Mouse (Mus musculus) ovary, postnatal 10 days (tissue): ENCODE results near the gene Malsu1.
A peak's percentile ranks its signal among the peaks of the same experiment; 100 is the strongest.

Source experiments
- DNase-seq: peaks from one replicate; pipeline ENCODE4 v3.0.0; 2022; ENCODE audit warnings: low spot score

Malsu1 gene

DNA sequence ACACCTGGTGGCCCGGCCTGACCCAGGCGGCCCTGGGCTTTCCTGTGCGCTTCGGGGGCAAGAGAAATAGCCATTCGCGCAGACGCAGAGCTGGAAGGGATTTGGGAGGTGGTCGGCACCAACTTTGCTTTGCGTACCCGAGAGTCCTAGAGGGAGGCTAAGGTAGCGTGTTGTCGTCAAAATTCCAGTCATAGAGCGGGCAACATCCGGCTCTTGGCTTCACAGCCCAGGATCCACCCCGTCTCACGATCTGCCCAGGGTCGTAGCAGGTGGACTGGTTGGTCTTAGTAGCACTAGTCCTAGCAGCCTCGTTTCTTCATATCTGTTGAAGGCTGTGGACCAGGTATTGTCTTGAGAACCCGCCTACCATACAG lies 509 bp downstream of the Malsu1 start:
- DNase-seq: no peak

DNA sequence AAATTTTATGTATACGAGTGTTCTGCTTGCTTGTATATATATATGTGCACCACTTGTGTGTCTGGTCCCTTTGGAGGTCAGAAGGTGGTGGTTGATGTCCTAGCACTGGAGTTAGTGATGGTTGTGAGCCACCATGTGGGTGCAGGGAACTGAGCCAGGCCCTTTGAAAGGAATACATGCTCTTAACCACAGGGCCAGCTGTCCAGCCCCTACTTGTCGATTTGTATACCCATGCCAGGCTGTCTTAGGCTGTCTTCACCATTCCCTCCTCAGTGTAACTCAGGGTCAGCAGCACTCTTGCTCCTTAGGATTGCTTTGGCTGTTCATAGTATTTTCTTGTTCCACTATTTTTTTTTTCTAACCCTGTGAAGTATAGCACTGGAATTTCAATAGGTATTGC lies 4.3 kb downstream of the Malsu1 start:
- DNase-seq: no peak

DNA sequence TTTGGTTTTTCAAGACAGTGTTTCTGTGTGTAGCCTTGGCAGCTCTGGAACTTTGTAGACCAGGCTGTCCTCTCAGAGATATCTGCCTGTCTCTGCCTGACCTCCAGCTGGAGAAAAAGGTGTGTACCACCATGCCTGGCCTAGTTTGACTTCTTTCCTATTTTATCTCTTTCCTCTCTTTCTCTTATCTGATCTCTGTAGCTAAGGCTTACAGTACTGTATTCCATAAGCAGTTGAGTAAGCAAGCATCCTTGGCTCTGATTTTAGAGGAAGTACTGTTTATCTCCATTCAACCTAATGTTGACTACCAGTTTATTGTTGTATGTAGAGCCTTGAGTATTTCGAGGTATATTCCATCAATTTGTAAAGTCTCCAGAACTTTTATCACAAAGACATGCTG lies 5.7 kb downstream of the Malsu1 start:
- DNase-seq: no peak

DNA sequence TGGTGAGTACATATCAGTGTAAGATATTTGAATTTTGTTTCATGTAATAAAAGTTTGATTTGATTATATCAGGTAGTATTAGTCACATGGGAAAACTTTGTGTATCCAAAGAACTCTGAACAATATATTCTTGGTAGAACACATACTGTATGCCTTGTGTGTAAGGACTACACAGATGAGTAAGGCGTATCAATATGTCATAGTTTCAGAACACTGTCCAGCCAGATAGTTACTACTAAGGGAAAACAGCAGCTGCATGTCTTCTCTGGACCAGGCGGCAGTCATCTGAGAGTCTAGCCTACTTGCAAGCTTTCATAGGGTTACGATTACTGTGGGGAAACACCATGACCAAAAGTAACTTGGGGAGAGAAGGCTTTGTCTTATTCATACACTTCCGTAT lies 9.4 kb downstream of the Malsu1 start:
- DNase-seq: no peak

DNA sequence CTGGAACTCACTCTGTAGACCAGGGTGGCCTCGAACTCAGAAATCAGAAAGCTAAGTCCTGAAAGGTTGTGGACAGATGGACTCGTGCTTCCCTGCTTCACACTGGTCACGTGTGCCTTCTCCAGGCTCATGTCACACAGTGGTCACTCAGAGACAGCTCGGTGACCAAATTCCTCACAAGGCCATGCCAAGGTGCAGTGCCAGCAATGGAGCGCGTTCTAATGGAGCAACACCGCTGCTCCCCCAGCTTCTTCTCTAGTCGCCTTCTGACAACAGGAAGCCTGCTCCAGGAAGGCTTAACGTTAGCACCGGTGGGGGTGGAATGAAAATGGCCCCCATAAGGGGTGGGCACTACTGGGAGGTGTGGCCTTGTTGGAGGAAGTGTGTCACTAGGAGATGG lies 21.4 kb downstream of the Malsu1 start:
- no peak for DNase-seq

DNA sequence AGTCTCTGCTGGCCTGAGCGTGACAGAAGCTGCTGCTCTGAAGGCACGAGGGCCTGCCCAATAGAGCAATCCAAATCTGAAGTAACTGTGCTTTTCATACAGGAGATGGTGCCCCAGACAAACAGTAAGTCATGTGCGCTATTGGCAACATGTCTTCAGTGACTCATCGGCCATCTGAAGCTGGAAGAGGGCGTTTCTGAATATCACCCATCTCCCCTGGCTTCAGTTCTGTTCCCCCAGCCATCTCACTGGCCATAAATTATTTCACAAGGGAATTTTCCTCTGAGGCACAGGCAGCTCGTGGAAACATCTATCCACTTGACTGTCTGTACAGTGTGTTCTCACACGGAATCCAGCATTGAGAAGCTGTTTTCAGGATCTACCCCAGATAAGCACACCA lies 22.8 kb downstream of the Malsu1 start:
- no peak for DNase-seq

DNA sequence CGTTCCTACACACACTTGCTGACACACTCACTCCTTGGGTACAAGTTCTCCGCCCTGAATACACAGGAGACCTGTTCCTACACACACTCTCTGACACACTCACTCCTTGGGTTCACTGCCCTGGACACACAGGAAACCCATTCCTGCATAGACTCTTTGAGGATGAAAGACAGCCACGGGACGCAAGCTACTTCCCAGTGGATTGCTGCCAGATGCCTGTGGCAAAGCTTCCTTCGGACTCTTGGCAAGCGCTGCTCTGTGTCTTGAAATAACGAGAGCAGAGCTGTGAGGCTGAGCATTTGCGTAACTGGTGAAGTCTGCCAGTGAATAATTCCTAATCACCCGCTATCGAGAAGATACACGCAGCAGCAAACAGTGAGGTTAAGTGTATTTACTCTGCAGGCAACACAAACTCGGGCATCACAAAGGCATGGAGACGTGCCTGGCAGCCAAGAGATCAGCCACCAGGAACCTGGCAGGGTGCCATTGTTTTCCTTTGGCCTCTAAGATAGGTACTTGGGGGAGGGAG lies 23.4 kb downstream of the Malsu1 start:
- peak; percentile 60 for DNase-seq

DNA sequence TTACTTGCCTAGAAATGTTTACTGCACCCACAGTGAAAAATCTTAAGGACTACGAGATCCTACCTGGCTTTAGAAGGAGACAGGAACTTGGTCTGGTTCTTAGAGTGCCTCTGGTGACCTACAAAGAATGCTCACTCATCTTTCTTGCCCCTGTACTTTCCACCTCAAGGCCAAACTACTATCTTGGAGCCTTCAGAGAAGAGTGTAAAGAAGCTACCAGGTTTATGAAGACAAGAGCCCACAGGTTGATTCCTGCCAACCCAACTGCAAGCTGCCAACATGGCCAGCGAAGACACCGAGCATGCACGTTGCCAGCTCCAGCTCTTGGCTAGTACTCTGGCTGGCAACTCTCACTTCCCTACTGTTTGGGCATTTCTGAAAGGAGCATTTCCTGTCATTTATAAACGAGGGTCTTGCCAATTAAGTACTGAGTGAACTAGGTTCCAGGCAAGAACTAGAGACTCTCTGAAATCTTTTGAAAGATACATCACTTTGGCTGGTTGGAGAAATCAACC lies 24.1 kb downstream of the Malsu1 start:
- DNase-seq: no peak

DNA sequence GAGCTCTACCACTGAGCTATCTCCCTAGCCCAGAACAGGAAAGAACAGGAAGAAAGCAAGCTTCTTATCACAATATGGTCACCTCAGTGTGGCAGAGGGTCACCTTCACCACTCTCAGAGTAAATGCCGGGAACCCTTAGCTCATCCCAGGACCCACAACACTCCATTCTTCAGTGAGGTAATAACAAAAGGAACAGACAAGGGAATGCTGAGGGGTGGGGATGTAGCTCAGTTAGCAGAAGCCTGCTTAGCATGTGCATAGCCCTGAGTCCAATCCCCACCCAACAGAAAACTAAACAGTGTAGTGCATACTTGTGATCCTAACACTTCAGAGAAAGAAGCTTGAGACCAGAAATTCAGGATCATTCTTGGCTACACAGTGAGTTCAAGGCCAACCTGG lies 25.5 kb downstream of the Malsu1 start:
- no peak for DNase-seq

DNA sequence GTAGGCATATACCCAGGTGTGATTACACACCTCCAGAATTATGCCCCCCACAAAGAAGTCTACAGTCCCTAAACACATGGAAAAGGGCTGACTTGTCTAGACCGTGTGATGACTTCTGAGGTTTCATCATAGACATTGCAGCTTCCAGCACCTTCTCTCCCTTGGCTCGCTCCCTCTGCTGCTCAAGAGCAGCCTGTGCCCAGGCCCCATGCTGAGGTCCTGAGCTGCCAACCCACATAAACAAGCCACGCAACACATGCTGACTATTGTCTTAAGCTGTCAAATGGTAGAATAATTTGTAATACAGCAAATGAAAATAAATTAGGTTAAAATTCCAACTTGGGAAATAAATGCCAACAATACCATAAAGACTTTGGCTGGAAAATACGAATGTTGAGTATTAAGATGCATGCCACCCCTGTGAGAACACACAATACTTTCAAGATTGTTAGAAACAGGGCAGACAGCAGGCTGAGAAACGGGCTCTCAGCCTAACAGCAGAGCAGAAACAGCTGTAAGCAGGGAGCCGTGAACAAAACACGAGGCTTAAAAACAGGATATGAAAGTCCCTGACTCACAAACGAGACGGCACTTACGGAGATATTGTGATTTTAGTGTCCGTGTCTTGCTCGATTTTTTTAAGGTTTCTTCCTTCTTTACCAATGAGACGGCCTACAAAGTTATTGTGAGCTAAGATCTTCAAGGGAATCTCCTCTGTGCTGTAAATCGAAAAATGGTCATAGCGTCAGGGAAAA lies 33.3 kb downstream of the Malsu1 start:
- no peak for DNase-seq

DNA sequence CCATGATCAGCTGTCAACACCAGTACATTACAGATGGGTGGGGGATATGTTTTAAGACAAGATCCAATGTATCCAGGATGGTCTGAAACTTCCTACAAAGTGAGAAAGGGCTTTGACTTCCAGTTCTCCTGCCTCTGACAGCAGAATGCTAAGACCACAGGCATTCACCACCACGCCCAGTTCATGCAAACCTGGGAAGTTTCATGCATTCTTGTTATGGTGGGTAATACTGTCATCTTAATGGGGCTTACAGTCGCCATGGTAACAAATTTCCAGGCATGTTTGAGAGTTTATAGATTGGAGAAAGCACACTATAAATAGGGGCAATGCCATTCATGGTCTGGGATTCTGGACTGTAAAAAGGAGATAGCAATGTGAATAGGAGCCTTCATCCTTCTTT lies 35.6 kb downstream of the Malsu1 start:
- no peak for DNase-seq

DNA sequence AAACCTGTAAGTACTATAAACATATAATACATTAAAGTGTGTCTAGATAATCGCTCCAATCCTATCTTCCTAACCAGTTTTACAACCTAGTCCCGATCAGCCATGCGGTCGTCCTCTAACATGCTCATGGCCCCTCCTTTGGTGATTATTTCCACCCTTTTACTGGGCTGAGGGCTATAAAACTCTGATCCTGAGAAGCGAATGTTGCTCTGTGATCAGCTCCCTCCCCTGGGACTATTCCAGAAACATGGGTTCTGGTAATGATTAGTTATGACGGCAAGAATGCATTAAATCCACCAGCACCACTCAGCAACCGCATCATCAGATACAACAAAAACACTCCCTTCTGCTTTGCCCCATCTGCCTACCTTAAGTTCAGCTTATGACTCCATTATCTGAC lies 40.3 kb downstream of the Malsu1 start:
- DNase-seq: no peak

DNA sequence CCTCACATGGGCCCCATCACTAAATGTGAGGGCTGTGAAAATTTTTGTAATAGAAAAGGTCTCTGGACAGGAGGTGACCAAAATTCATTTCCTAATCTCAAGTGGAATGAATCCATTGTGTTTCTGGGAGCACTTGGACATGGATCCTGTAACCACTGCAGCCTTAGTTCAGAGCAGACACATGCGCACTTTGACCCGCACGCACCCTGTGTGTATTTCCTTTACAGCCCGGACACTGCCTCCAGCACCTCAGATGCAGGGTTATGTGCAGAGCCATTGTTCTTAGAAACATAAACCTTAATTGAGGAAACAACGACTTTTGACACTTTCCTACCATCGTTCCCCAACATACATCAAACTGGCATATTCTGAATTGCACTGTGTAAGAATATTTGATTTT lies 40.9 kb downstream of the Malsu1 start:
- DNase-seq: no peak

DNA sequence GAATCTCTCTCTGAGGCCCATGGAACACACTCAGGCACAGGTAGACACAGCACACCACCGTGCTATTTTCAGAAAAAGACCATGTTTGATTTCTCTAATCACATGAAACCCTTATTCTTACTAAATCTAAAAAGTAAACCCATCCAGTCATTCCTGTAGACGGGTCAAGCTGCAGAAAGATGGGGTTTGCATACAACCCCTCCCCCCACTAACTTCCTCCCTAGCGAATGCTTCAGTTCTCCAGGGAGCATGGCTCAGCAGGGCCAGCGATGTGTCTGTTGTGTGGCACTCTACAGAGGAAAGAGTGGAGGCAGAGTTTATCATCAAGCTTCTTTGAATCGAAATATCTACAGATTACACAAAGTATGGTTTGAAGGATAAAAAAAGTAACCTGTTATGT lies 42.0 kb downstream of the Malsu1 start:
- no peak for DNase-seq

DNA sequence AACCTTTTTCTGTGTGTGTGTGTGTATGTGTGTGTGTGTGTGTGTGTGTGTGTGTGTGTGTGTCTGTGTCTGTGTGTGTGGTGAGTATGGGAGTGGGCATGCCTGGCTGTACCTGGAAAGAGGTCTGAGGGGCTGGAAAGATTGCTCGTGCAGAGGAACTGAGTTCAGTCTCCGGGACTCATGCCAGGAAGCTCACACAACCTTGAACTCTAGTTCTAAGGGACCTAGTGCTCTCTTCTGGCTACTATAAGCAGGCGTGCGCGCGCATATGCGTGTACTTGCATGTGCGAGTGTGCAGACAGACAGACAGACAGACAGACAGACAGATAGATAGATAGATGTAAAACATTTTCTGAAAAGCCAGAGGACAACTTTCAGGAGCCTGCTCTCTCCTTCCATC lies 42.6 kb downstream of the Malsu1 start:
- no peak for DNase-seq

DNA sequence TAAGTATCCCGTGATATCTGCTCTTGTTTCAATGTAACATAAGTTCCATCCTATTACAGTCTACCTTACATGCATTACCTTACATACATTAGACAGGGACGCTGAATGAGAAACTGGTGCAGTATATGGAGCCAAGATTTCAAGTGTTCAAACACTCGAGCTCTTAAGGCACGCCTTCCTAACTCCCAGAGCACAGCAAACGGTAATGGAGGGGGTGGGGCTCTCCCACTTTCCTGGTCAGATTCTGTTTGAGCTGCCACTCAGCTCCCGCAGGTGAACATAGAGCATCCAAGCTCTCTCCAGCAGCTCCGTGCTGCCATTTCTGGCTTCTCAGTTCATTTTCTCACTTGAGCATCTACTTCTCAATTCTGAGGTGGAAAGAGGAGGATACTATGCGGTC lies 44.9 kb downstream of the Malsu1 start:
- no peak for DNase-seq

DNA sequence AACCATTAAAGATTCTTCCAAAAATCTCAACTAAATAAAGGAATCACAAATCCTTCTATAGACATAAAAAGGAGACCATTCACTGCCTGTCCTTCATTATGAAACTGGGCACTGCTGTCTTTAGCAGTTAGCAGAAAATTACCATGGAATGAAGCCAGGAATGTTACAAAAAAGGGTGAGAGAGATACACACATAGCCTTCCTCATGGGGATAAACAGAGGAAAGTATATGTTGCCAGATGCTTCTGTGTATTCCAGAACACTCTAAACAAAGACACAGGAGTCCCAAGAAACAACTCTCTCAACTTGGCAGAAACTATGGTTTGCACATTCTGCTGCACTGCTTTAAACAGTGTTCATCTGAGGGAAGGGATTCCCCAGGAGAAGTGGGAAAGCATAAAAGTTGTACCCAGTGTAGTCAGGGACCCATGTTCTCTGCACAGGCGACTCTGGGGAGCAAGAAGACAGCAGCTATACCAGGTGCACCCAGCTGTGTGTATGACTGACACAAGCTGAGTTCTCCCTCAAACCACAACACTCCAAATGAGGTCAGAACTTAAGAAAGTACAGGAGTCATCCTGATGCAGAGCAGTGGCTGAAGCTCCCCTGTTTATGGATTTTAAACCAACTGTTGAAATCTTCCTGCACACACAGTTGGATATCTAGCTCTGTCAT lies 46.0 kb downstream of the Malsu1 start:
- no peak for DNase-seq

DNA sequence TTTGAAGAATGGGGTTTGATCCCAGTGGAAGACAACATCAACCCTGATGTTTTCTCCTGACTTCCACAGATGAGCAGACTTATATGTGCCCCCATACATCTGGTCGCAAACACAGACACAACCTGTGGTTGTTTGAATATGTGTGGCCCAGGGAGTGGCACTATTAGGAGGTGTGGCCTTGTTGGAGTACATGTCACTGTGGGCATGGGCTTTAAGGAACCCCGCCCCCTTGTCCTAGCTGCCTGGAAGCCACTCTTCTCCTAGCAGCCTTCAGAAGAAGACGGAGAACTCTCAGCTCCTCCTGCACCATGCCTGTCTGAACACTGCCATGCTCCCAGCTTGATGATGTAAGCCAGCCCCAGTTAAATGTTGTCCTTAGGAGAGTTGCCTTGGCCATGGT lies 46.8 kb downstream of the Malsu1 start:
- DNase-seq: no peak

DNA sequence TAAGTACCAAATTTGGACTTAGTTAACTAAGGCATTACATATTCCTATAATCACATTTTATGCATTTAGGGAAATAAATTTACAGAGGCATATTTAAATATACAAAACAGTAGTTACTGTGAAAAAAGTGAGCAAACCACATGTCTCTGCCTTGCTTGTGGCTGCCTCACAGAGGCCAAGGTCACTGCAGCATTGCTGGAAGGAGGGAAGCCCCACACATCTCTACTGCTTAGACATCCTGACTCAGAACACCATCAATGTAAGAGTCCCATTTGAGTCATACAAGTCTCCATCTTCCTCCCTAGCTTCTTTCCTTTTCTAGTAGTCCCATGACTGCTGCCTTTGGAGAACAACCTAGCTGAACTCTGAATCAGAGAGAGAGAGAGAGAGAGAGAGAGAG lies 56.7 kb downstream of the Malsu1 start:
- no peak for DNase-seq

DNA sequence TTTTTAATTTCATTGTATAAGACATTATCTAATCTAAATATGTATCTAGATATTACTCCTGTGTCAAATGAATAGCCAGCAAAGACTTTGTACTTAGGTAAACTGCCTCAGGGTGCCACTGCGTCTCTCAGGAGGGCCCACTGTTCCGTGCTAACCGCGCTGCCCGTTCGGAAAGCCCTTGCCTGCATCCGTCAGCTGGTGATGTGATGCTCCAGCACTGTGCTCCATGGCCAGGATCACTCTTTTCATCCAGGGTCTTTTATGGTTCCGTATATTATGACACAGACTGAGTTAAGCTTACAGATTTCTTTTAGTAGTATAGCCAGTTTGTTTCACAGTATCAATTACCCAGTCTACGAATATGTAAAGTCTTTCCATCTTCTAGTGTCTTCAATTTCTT lies 58.3 kb downstream of the Malsu1 start:
- DNase-seq: no peak

DNA sequence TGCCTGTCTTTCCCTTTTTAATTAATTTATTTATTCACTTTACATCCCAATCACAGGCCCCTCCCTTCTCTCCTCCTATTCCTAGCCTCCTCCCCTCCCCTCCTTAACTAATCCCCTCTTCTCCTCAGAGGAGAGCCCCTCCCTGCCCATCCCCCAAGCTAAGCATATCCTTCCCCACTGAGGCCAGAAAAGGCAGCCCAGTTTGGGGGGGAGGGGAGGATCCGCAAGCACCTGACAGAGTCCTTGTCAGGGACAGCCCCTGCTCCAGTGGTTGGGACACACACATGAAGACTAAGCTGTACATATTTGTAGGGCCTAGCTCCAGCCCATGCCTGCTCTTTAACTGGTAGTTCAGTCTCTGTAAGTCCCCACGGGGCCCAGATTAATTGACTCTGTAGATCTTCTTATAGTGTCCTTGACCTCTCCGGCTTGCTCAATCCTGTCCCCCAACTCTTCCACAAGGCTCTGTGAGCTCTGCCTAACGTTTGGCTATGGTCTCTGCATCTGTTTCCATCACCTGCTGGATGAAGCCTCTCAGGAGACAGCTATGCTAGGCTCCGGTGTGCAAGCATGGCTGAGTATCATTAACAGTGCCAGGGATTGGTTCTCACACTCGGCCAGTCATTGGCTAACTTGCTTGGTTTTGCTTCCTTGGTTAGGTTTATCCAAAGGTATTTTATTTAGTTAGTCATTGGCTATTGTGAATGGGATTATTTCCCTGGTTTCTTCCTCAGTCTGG lies 58.9 kb downstream of the Malsu1 start:
- DNase-seq: no peak
